Mouse (Mus musculus): ENCODE data around the gene Cks2.

Cks2 gene

GRCm38 (mm10) chr13:51638958-51639357, 6.1 kb upstream of the Cks2 start:
- DNase-seq (ENCODE audit: low read depth, low spot score), result peak; percentile 53

GRCm38 (mm10) chr13:51641424-51641823, 3.6 kb upstream of the Cks2 start:
- no peak for DNase-seq (ENCODE audit: low read depth, low spot score)

DNA sequence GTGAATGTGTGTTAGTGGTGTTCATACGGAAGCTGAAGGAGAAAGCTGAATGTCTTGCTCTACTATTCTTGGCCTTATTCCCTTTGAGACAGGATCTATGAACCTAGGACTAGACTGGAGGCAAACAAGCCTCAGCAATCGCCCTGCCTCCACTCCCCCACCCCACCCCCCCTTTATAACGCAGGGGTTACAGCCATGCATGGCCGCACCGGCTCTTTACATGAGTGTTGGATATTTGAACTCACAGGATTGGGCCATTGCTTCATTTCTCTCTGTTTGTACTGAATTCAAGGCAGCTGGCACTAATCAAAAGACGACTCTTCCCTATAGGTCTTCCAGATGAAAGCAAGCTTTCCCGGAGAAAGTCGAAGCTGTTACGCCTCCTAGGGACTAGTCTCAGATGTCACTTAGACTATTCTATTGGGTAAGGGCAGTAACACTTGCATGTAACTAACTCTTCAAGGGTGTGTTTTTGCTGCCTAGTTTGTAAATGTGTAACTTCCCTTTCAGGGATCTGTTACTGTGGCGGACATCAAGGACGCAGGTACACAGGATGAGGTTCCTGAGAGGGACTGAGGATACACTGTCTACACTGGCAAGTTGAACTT, 2.8 kb upstream of the Cks2 start:
- DNase-seq (ENCODE audit: low read depth, low spot score), result peak; percentile 43

GRCm38 (mm10) chr13:51643924-51644828, 856 bp upstream of the Cks2 start:
- DNase-seq (ENCODE audit: low read depth, low spot score), result no peak

DNA sequence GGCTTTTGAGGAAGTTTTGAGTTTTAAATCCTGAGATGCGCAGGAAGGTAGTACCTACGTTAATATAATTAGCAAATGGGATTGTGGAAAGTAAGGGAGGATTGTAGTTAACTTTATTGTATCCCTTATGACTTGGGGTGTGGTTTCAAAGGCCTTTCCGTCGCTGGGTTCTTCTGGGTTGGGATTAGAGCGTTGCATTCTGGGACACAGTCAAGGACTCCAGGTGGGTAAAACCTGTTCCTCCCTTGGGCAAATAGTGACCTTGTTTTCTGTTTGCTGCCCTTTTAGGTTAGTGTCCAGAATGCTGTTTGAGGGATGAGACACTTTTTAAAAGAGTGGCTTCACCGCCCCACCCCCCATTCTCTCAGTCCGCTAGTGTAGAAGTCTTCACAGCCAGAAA, 840 bp downstream of the Cks2 start:
- DNase-seq (ENCODE audit: low read depth, low spot score), result peak; percentile 70

DNA sequence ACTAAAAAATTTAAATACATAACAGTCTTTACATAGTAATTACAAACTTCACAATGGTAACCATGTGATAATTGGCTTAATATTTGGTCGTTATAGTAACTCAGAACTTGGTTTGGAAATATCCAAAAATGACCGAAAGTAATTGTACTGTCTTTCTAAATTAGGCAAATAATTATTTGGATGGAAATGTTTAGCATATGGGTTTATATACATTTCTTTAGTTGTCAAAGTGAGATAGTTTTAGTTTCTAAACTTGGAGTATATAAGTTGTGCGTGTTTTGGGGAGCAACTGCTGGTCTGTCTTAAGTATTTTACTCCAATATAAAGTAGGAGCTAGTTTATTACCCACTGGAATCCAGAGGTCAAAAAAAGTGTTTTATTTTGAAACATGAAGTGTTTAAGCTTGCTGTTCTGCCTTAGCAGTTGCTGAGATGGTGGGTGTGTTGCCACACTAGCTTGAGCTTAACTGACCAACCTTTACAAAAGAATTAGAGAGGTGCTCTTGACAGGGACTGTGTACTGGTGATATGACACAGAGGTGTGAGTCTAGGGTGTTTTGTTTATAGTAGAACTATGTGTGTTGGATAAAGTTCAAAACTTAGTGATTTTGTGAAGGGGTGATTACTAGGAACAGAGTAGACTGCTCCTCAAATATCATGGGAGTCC, 1.5 kb downstream of the Cks2 start:
- no peak for DNase-seq (ENCODE audit: low read depth, low spot score)

GRCm38 (mm10) chr13:51647770-51648169, 2.7 kb downstream of the Cks2 start:
- DNase-seq (ENCODE audit: low read depth, low spot score), result no peak

- DNase-seq (ENCODE audit: low read depth, low spot score), result no peak
Observed at GRCm38 (mm10) chr13:51648237-51648636, 3.2 kb downstream of the Cks2 start.

GRCm38 (mm10) chr13:51649740-51650139, 4.7 kb downstream of the Cks2 start:
- DNase-seq (ENCODE audit: low read depth, low spot score), result no peak

GRCm38 (mm10) chr13:51651408-51652064, 6.5 kb downstream of the Cks2 start, which contains the start of gene Secisbp2:
Gene Secisbp2, plus strand, starts transcription at chr13:51651697.
- DNase-seq (ENCODE audit: low read depth, low spot score), result peak; percentile 90

DNA sequence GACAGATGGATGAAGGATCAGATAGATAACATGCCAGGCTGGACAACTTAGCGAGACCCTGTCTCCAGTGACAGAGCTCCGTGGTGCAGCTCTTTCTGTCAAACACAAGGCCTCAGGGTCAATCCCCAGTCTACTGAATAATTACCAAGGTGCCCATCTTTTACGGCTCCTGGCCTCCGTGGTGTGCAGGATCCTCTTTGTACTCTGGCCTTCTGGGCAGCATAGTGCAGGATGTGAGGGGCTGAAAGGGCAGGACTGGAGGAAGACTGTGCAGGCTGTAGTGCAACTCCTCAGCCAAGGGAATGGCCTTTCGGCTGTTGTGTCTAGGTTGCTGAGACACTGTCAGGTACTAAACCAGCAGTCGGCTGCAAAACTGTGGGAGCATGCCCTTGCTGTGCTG, 8.1 kb downstream of the Cks2 start:
- no peak for DNase-seq (ENCODE audit: low read depth, low spot score)

DNA sequence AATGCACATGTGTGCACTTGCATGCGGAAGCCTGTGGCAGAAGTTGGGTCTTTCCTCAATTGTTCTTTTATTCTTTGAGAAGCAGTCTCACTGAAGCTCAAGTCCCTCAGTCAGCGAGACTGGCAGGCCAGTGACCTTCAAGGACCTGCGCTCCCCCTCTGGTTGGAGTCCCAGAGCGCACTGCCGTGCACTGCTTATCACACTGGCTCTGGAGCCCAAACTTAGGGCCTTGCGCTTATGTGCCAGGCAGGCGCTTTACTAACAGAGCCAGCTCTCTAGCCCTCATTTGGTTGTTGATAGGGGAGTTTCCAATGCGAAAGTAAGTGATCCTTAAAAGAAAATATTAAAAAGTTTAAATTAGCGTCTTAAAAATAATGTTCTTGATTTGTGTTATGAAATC, 8.9 kb downstream of the Cks2 start:
- DNase-seq (ENCODE audit: low read depth, low spot score), result no peak

DNA sequence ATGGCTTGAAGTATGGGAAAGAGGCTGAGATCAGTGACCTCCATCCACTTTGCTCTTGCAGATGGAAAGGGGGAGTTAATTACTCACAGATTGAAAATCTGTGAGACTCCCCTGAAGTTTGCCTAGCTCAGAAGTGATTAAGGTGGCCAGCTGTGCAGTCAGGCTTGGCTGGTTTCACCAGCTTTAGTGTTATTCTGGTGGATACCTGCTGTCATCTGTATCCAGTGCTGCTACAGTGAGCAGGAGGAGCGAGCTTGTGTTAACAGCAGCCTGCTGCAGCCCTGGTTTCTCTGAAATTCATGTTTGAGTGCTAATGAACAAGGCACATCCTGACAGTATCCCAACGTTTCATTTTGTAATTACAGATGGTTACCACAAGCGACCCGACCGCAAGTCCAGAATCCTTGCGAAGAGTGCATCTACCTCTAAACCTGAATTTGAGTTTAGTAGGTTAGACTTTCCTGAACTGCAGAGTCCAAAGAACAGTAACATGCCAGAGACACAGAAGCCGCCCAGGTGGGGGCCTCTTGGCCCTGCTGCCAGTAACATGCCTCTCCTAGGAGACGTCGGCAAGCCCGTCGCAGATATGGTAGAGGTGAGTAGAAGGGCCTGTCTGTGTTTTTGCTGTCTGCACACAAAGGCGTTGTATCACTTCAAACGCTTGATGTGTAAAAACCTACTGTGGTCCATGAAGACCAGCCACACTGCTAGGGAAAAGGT, 11.6 kb downstream of the Cks2 start:
- no peak for DNase-seq (ENCODE audit: low read depth, low spot score)

DNA sequence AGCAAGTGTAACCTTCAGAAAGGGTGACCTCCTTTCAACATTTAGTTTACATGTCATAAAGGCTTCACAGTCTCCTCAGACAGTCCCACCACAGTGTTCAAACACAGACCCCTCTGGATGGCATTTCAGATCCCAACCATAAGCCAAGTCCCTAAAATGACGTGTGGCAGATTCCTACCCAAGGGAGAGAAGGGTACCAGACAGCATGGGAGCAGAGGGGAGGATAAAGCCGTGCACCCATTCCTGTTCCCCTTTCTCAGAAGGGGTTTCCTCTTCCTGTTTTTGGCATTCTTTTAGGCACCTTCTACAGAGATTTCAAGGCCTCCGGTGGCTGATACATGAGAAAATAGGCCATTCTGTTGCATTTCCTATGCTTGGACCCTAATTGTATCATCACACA, 13.1 kb downstream of the Cks2 start:
- no peak for DNase-seq (ENCODE audit: low read depth, low spot score)

- DNase-seq (ENCODE audit: low read depth, low spot score), result no peak
Observed at GRCm38 (mm10) chr13:51659573-51659972, 14.5 kb downstream of the Cks2 start.

GRCm38 (mm10) chr13:51663561-51663960, 18.5 kb downstream of the Cks2 start:
- DNase-seq (ENCODE audit: low read depth, low spot score), result no peak

DNA sequence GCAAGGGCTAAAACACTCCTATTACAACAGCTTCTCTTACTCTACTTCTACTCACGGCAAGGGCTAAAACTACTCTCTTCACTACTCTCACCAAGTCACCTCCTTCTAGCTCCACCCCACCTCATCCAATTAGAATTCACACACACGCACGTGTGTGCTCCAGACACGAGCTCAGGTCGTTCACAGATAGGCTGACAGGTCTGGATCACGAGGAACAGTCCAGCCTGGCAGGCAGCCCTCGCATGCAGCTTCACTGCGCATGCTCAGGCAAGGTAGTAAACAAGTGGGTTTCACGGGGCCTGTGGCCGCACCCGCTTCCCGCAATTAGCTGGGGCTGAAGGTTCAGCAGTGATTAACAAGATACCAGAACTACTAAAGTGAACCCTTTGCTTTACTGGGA, 23.2 kb downstream of the Cks2 start:
- peak; percentile 95 for DNase-seq (ENCODE audit: low read depth, low spot score)

- no peak for DNase-seq (ENCODE audit: low read depth, low spot score)
Observed at GRCm38 (mm10) chr13:51676641-51677040, 31.6 kb downstream of the Cks2 start.

DNA sequence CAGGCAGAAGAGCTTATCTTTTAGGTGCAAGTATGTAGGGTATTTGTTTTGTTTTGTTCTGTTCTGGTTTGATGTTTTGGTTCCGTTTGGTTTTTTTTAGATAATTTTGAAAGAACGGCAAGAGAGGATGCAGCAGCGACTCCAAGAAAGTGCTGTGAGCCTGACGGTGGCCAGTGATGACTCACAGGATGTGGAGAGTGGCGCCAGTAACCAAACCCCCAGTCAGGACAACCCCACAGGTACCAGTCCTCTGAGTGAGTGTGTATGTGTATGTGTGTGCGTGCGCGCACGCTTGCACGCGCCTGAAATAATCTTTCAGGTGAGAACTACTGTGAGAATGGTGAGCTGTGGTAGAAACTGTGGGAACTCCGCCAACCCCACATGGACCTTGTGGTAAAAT, 32.0 kb downstream of the Cks2 start:
- no peak for DNase-seq (ENCODE audit: low read depth, low spot score)

- no peak for DNase-seq (ENCODE audit: low read depth, low spot score)
Observed at GRCm38 (mm10) chr13:51677630-51678185, 32.7 kb downstream of the Cks2 start.

GRCm38 (mm10) chr13:51678687-51679086, 33.7 kb downstream of the Cks2 start:
- DNase-seq (ENCODE audit: low read depth, low spot score), result no peak
